In genomic region chr9:110529002-110529737, GRCm38 (mm10) we compare ENCODE assay signal across 14 mouse cellular contexts. TPM values are rescaled to one million over a fixed set of nuclear protein-coding genes. Genes with fewer than 3 reads are reported as not detected.
DNase-seq lines count a peak whose midpoint lies in the region; ATAC-seq and TF ChIP-seq lines count a peak whose summit lies in the region.
"Had no signal": no experiment of that assay in that cellular context is flagged by ENCODE, and none has a peak within 500 bp of the region (broad histone marks: within the 10 kb centered on the region; RNA-seq: fewer than 3 reads in every experiment).

No protein-coding gene starts in this region.

- H3K4me2 ChIP-seq in hindbrain, embryonic 11.5 days (replicated peaks; ENCODE audit: low read depth, low read length): no peak overlapping the region
- no peak overlapping the region for H3K4me2 ChIP-seq in hindbrain, postnatal 0 days (ENCODE audit: low read depth, low read length)
- H3K4me2 ChIP-seq in liver, embryonic 15.5 days: peak overlapping the region; percentile 10; the same call in 1 of the 2 replicates
- H3K4me2 ChIP-seq in heart, embryonic 12.5 days: no peak overlapping the region

- no peak overlapping the region for H3K27ac ChIP-seq in hindbrain, embryonic 11.5 days (ENCODE audit: low read depth, low read length)
- no peak overlapping the region for H3K27ac ChIP-seq in hindbrain, postnatal 0 days
- H3K27ac ChIP-seq in liver, embryonic 15.5 days (replicated peaks): no peak overlapping the region
- H3K27ac ChIP-seq in heart, embryonic 12.5 days (ENCODE audit: poor library complexity, severe bottlenecking): no peak overlapping the region

- WGBS in hindbrain, embryonic 11.5 days: 35% methylated on average over 9 of the region's 9 CpGs
- WGBS in hindbrain, postnatal 0 days: 39% methylated on average over 9 of the region's 9 CpGs
- 59% methylated on average over 9 of the region's 9 CpGs for WGBS in liver, embryonic 15.5 days (ENCODE audit: insufficient replicate concordance)
- WGBS in heart, embryonic 12.5 days: 45% methylated on average over 9 of the region's 9 CpGs

- H3K4me1 ChIP-seq in hindbrain, embryonic 11.5 days (replicated peaks; ENCODE audit: control insufficient read depth, insufficient read depth, low read length): peaks cover 2% of the 10 kb centered on the region; the same call in 1 of the 2 replicates
- peaks cover 4% of the 10 kb centered on the region for H3K4me1 ChIP-seq in hindbrain, postnatal 0 days (ENCODE audit: insufficient read depth, low read length)
- peaks cover 41% of the 10 kb centered on the region for H3K4me1 ChIP-seq in G1E (ENCODE audit: insufficient read depth, low read depth, low read length)
- H3K4me1 ChIP-seq in liver, embryonic 15.5 days (replicated peaks): peaks cover 26% of the 10 kb centered on the region
- peaks cover 8% of the 10 kb centered on the region for H3K4me1 ChIP-seq in heart, embryonic 12.5 days (replicated peaks)

- H3K36me3 ChIP-seq in hindbrain, embryonic 11.5 days (ENCODE audit: control insufficient read depth, insufficient read depth, low read length): no peaks in the 10 kb centered on the region
- H3K36me3 ChIP-seq in hindbrain, postnatal 0 days (ENCODE audit: insufficient read depth, low read length): no peaks in the 10 kb centered on the region
- H3K36me3 ChIP-seq in G1E (replicated peaks): peaks cover 2% of the 10 kb centered on the region
- H3K36me3 ChIP-seq in liver, embryonic 15.5 days (replicated peaks): no peaks in the 10 kb centered on the region
- no peaks in the 10 kb centered on the region for H3K36me3 ChIP-seq in heart, embryonic 12.5 days

- no peaks in the 10 kb centered on the region for H3K27me3 ChIP-seq in hindbrain, embryonic 11.5 days (ENCODE audit: control insufficient read depth, insufficient read depth, low read length)
- no peaks in the 10 kb centered on the region for H3K27me3 ChIP-seq in hindbrain, postnatal 0 days (ENCODE audit: insufficient read depth, low read length)
- peaks cover 3% of the 10 kb centered on the region; the same call in 1 of the 2 replicates for H3K27me3 ChIP-seq in G1E (ENCODE audit: insufficient read depth, low read length)
- no peaks in the 10 kb centered on the region for H3K27me3 ChIP-seq in liver, embryonic 15.5 days
- no peaks in the 10 kb centered on the region for H3K27me3 ChIP-seq in heart, embryonic 12.5 days (replicated peaks)

- no peak overlapping the region for H3K9ac ChIP-seq in hindbrain, embryonic 11.5 days (ENCODE audit: low read depth, low read length)
- H3K9ac ChIP-seq in hindbrain, postnatal 0 days (replicated peaks; ENCODE audit: low read length): no peak overlapping the region
- H3K9ac ChIP-seq in liver, embryonic 15.5 days: 0 out of 2 replicates have a peak overlapping the region, but pooled peaks have one; percentile 8
- no peak overlapping the region for H3K9ac ChIP-seq in heart, embryonic 12.5 days

- TF ChIP-seq CTCF in hindbrain, postnatal 0 days (IDR thresholded peaks at IDR 0.05; ENCODE audit: low read depth): no peak
- no peak for TF ChIP-seq CTCF in G1E (IDR thresholded peaks at IDR 0.05; ENCODE audit: low read depth, low read length)

- H3K9me3 ChIP-seq in hindbrain, embryonic 11.5 days (ENCODE audit: control insufficient read depth, low read length): no peaks in the 10 kb centered on the region
- no peaks in the 10 kb centered on the region for H3K9me3 ChIP-seq in hindbrain, postnatal 0 days (ENCODE audit: low read length)
- no peaks in the 10 kb centered on the region for H3K9me3 ChIP-seq in G1E (replicated peaks)
- H3K9me3 ChIP-seq in liver, embryonic 15.5 days (replicated peaks): no peaks in the 10 kb centered on the region
- no peaks in the 10 kb centered on the region for H3K9me3 ChIP-seq in heart, embryonic 12.5 days (replicated peaks)

- no peak for ATAC-seq in hindbrain, embryonic 11.5 days (ENCODE audit: low FRiP score)
- no peak for ATAC-seq in hindbrain, postnatal 0 days
- ATAC-seq in G1E (ENCODE audit: extremely low read depth, insufficient number of reproducible peaks, low FRiP score, poor library complexity, severe bottlenecking): peak; percentile 67
- ATAC-seq in liver, embryonic 15.5 days (ENCODE audit: insufficient read depth): no peak
- ATAC-seq in erythroid progenitor cell, adult 5-6 weeks (replicated peaks; ENCODE audit: low FRiP score, poor library complexity, severe bottlenecking): no peak
- no peak for ATAC-seq in heart, embryonic 12.5 days (ENCODE audit: insufficient number of reproducible peaks, low FRiP score)
- ATAC-seq: midbrain, embryonic 16.5 days had no signal

- peak; percentile 5 for DNase-seq in hindbrain, embryonic 11.5 days (ENCODE audit: low spot score)
- DNase-seq in hindbrain, postnatal 0 days (ENCODE audit: low spot score): no peak
- DNase-seq in G1E (ENCODE audit: low spot score): peak; percentile 28
- peak; percentile 33 for DNase-seq in embryo, embryonic 11 days
- DNase-seq: adrenal gland, postnatal 10 days; cerebellum, adult 2 months; gastrocnemius, postnatal 14 days; kidney, adult 9 months; right cerebral cortex, adult 18-20 months; thymus, postnatal 14 days had no signal

- H3K4me3 ChIP-seq in hindbrain, embryonic 11.5 days (ENCODE audit: low read depth, low read length): no peak overlapping the region
- H3K4me3 ChIP-seq in hindbrain, postnatal 0 days (ENCODE audit: low read length): no peak overlapping the region
- peak overlapping the region; percentile 69 for H3K4me3 ChIP-seq in G1E (ENCODE audit: low read depth, low read length)
- no peak overlapping the region; the same call in 1 of the 2 replicates for H3K4me3 ChIP-seq in liver, embryonic 15.5 days (replicated peaks)
- H3K4me3 ChIP-seq in heart, embryonic 12.5 days: no peak overlapping the region

RNA-seq across cellular contexts. Expression of gene Setd2, which starts 3.2 kb away (rescaled TPM):
- polyA plus RNA-seq in hindbrain, embryonic 11.5 days (2014; fragmentation: Nextera tagmentation; extraction: Ambion mirVana): 48.3 and 60.9 TPM in 2 replicates
- 58.9 and 64.9 TPM in 2 replicates for total RNA-seq in hindbrain, postnatal 0 days (2014; rRNA removed)
- 24.7 and 25.6 TPM in 2 replicates for polyA plus RNA-seq in hindbrain, postnatal 0 days (2015; fragmentation: Nextera tagmentation; extraction: Ambion mirVana)
- total RNA-seq in G1E (2014; fragmentation: Nextera tagmentation) (220 and 221 TPM in 2 replicates), G1E (2017) (154 and 162 TPM in 2 replicates)
- polyA plus RNA-seq in G1E (2012): 9.4 and 20.1 TPM in 2 replicates
- polyA plus RNA-seq in liver, embryonic 15.5 days (2015; fragmentation: Nextera tagmentation; extraction: Ambion mirVana): 9.2 and 10.5 TPM in 2 replicates
- total RNA-seq in erythroid progenitor cell, adult 5-6 weeks (2015; ENCODE audit: low replicate concordance): 157 and 174 TPM in 2 replicates
- 279 and 283 TPM in 2 replicates for total RNA-seq in erythroid progenitor cell, adult 5-6 weeks (2017; ENCODE audit: low replicate concordance)
- 26.4 and 28.5 TPM in 2 replicates for polyA plus RNA-seq in heart, embryonic 12.5 days (2016; fragmentation: Nextera tagmentation; extraction: Ambion mirVana)

RNA-seq across cellular contexts. Expression of gene Kif9, which starts 52.4 kb away (rescaled TPM):
- 3.3 and 3.9 TPM in 2 replicates for polyA plus RNA-seq in hindbrain, embryonic 11.5 days (2014; fragmentation: Nextera tagmentation; extraction: Ambion mirVana)
- total RNA-seq in hindbrain, postnatal 0 days (2014; rRNA removed): 3.3 and 3.9 TPM in 2 replicates
- 3.9 and 4.0 TPM in 2 replicates for polyA plus RNA-seq in hindbrain, postnatal 0 days (2015; fragmentation: Nextera tagmentation; extraction: Ambion mirVana)
- 2.1 and 2.9 TPM in 2 replicates for total RNA-seq in G1E (2014; fragmentation: Nextera tagmentation)
- 2.0 and 3.1 TPM in 2 replicates for total RNA-seq in G1E (2017)
- 0.10 and 0.14 TPM in 2 replicates for polyA plus RNA-seq in G1E (2012)
- 0.17 and 0.23 TPM in 2 replicates for polyA plus RNA-seq in liver, embryonic 15.5 days (2015; fragmentation: Nextera tagmentation; extraction: Ambion mirVana)
- total RNA-seq in erythroid progenitor cell, adult 5-6 weeks (2015; ENCODE audit: low replicate concordance): 0.72 TPM in 1 of 2 replicates, not detected in the other
- total RNA-seq in erythroid progenitor cell, adult 5-6 weeks (2017; ENCODE audit: low replicate concordance): not detected in 2 replicates
- polyA plus RNA-seq in heart, embryonic 12.5 days (2016; fragmentation: Nextera tagmentation; extraction: Ambion mirVana): 0.74 and 0.86 TPM in 2 replicates

RNA-seq across cellular contexts. Expression of gene Klhl18, which starts 52.7 kb away (rescaled TPM):
- polyA plus RNA-seq in hindbrain, embryonic 11.5 days (2014; fragmentation: Nextera tagmentation; extraction: Ambion mirVana): 9.2 and 9.7 TPM in 2 replicates
- 30.6 and 32.1 TPM in 2 replicates for total RNA-seq in hindbrain, postnatal 0 days (2014; rRNA removed)
- 16.1 and 19.0 TPM in 2 replicates for polyA plus RNA-seq in hindbrain, postnatal 0 days (2015; fragmentation: Nextera tagmentation; extraction: Ambion mirVana)
- total RNA-seq in G1E (2014; fragmentation: Nextera tagmentation) (11.4 and 20.8 TPM in 2 replicates), G1E (2017) (6.3 and 6.5 TPM in 2 replicates)
- 4.7 and 5.7 TPM in 2 replicates for polyA plus RNA-seq in G1E (2012)
- 2.5 TPM in 2 replicates for polyA plus RNA-seq in liver, embryonic 15.5 days (2015; fragmentation: Nextera tagmentation; extraction: Ambion mirVana)
- total RNA-seq in erythroid progenitor cell, adult 5-6 weeks (2015; ENCODE audit: low replicate concordance): 2.5 and 5.9 TPM in 2 replicates
- 0.68 and 2.6 TPM in 2 replicates for total RNA-seq in erythroid progenitor cell, adult 5-6 weeks (2017; ENCODE audit: low replicate concordance)
- 9.8 and 10.2 TPM in 2 replicates for polyA plus RNA-seq in heart, embryonic 12.5 days (2016; fragmentation: Nextera tagmentation; extraction: Ambion mirVana)
